Mouse (Mus musculus) embryonic fibroblast, embryonic 13.5 days (primary cell): ENCODE results near the gene Cdk18.

ENCODE experiments used
- CTCF ChIP-seq: IDR thresholded peaks from 2 replicates; pipeline ENCODE4 v1.5.1; 2011; ENCODE audit warnings: mild to moderate bottlenecking, control low read depth, low read length, moderate library complexity, borderline replicate concordance; ENCODE audit not compliant: insufficient read depth
- POLR2A ChIP-seq: IDR thresholded peaks from 2 replicates; pipeline ENCODE4 v1.6.1; 2011; ENCODE audit warnings: low read depth, mild to moderate bottlenecking, control low read depth, low read length, moderate library complexity

- TF ChIP-seq CTCF = no peak
- no peak for TF ChIP-seq POLR2A
Measured at GRCm38 (mm10) chr1:132149410-132149809, 9.9 kb upstream of the Cdk18 start.
